Mouse (Mus musculus) forebrain, embryonic 16.5 days (tissue): ENCODE measurements around the gene Gucy1b2. TPM values are rescaled to one million over a fixed set of nuclear protein-coding genes. Genes with fewer than 3 reads are reported as not detected.

Experiments used
- ATAC-seq: fragments of 200-750 bp; cut with Nextera tagmentation; 2 replicates; pipeline ENCODE4 v1.8.0; 2017; ENCODE audit warnings: mild to moderate bottlenecking, moderate library complexity
- H3K27ac ChIP-seq: fragments of 300-500 bp; sonication (generic); 2 replicates; pipeline ENCODE4 v1.5.1; 2014; ENCODE audit warnings: low read length, control low read depth
- H3K27me3 ChIP-seq: fragments of 300-500 bp; sonication (generic); replicated peaks from 2 replicates; pipeline ENCODE4 v1.6.1; 2014; ENCODE audit warnings: low read length; ENCODE audit not compliant: control insufficient read depth, insufficient read depth
- H3K36me3 ChIP-seq: fragments of 300-500 bp; sonication (generic); 2 replicates; pipeline ENCODE4 v1.6.1; 2014; ENCODE audit not compliant: control insufficient read depth, insufficient read depth
- H3K4me1 ChIP-seq: fragments of 300-500 bp; sonication (generic); replicated peaks from 2 replicates; pipeline ENCODE4 v1.6.1; 2014; ENCODE audit warnings: low read length; ENCODE audit not compliant: control insufficient read depth, insufficient read depth
- H3K4me2 ChIP-seq: fragments of 300-500 bp; sonication (generic); 2 replicates; pipeline ENCODE4 v1.6.1; 2014; ENCODE audit warnings: mild to moderate bottlenecking, low read length, control low read depth
- H3K4me3 ChIP-seq: fragments of 300-500 bp; sonication (generic); replicated peaks from 2 replicates; pipeline ENCODE4 v1.5.1; 2014; ENCODE audit warnings: mild to moderate bottlenecking, low read length, control low read depth
- H3K9ac ChIP-seq: fragments of 300-500 bp; sonication (generic); replicated peaks from 2 replicates; pipeline ENCODE4 v1.6.1; 2014; ENCODE audit warnings: low read depth, low read length, control low read depth
- H3K9me3 ChIP-seq: fragments of 300-500 bp; sonication (generic); 2 replicates; pipeline ENCODE4 v1.6.1; 2016; ENCODE audit warnings: low read length; ENCODE audit not compliant: control insufficient read depth
- WGBS: fragments of 180-500 bp; shearing (Covaris S2); extraction: QIAGEN DNeasy Blood & Tissue Kit; methylation state at CpG from one replicate; pipeline ENCODE4 v1.1.7; 2014; 5-methylcytosine and 5-hydroxymethylcytosine counted together
- polyA plus RNA-seq: library from polyadenylated mRNA; unstranded; fragments of >200 nt; fragmentation: Nextera tagmentation; extraction: Ambion mirVana; gene quantifications from 2 replicates; pipeline ENCODE4 v1.2.1, GENCODE M21; 2015

Gucy1b2 gene
- polyA plus RNA-seq, 1 experiment from 2014 or later, result 2.7 TPM

GRCm38 (mm10) chr14:62453276-62453675 is 2.8 kb downstream of the Gucy1b2 start:
- H3K9ac ChIP-seq, result no peak overlapping the region
- WGBS, result 79% methylated on average over 11 of the region's 11 CpGs
- no peak overlapping the region for H3K4me2 ChIP-seq
- H3K27me3 ChIP-seq, result no peaks in the 10 kb centered on the region
- H3K4me3 ChIP-seq, result no peak overlapping the region
- peak overlapping the region; percentile 41 for H3K27ac ChIP-seq
- peaks cover 36% of the 10 kb centered on the region for H3K4me1 ChIP-seq
- no peaks in the 10 kb centered on the region for H3K36me3 ChIP-seq
- H3K9me3 ChIP-seq, result no peaks in the 10 kb centered on the region
- ATAC-seq, result no peak

- H3K36me3 ChIP-seq, result no peaks in the 10 kb centered on the region
- H3K4me1 ChIP-seq, result peaks cover 31% of the 10 kb centered on the region
- no peak for ATAC-seq
- no peaks in the 10 kb centered on the region for H3K9me3 ChIP-seq
- no peak overlapping the region for H3K9ac ChIP-seq
- H3K27ac ChIP-seq, result no peak overlapping the region
- no peak overlapping the region for H3K4me3 ChIP-seq
- H3K4me2 ChIP-seq, result no peak overlapping the region
- H3K27me3 ChIP-seq, result no peaks in the 10 kb centered on the region
- 100% methylated on average over 1 of the region's 1 CpGs for WGBS
Observed at GRCm38 (mm10) chr14:62450706-62451105, 5.4 kb downstream of the Gucy1b2 start.

- WGBS, result 18% methylated on average over 3 of the region's 3 CpGs
- Histone ChIP-seq H3K4me3 (no peak overlapping the region), H3K4me2 (no peak overlapping the region), H3K9ac (no peak overlapping the region), H3K27me3 (no peaks in the 10 kb centered on the region), H3K4me1 (peaks cover 13% of the 10 kb centered on the region), H3K27ac (no peak overlapping the region; the same call in 1 of the 2 replicates), H3K36me3 (no peaks in the 10 kb centered on the region), H3K9me3 (no peaks in the 10 kb centered on the region)
- peak; percentile 91 for ATAC-seq
Observed at GRCm38 (mm10) chr14:62447214-62447548, 8.9 kb downstream of the Gucy1b2 start.

GRCm38 (mm10) chr14:62446385-62447213 is 9.5 kb downstream of the Gucy1b2 start:
- peaks cover 13% of the 10 kb centered on the region for H3K4me1 ChIP-seq
- WGBS, result 50% methylated on average over 7 of the region's 7 CpGs
- H3K4me2 ChIP-seq, result no peak overlapping the region
- no peak overlapping the region for H3K4me3 ChIP-seq
- H3K9ac ChIP-seq, result no peak overlapping the region
- no peaks in the 10 kb centered on the region for H3K36me3 ChIP-seq
- H3K27me3 ChIP-seq, result no peaks in the 10 kb centered on the region
- peak; percentile 46 for ATAC-seq
- no peaks in the 10 kb centered on the region for H3K9me3 ChIP-seq
- H3K27ac ChIP-seq, result peak overlapping the region; percentile 32

GRCm38 (mm10) chr14:62443840-62444430 is 12.2 kb downstream of the Gucy1b2 start:
- peaks cover 13% of the 10 kb centered on the region for H3K4me1 ChIP-seq
- H3K9me3 ChIP-seq, result no peaks in the 10 kb centered on the region
- H3K36me3 ChIP-seq, result no peaks in the 10 kb centered on the region
- H3K9ac ChIP-seq, result no peak overlapping the region
- no peak overlapping the region for H3K4me2 ChIP-seq
- H3K4me3 ChIP-seq, result no peak overlapping the region
- H3K27me3 ChIP-seq, result no peaks in the 10 kb centered on the region
- WGBS, result 91% methylated on average over 6 of the region's 6 CpGs
- no peak overlapping the region for H3K27ac ChIP-seq
- ATAC-seq, result no peak

GRCm38 (mm10) chr14:62442971-62443370 is 13.1 kb downstream of the Gucy1b2 start:
- WGBS, result 58% methylated on average over 1 of the region's 1 CpGs
- H3K4me1 ChIP-seq, result peaks cover 13% of the 10 kb centered on the region
- no peak for ATAC-seq

GRCm38 (mm10) chr14:62440036-62440435 is 16.1 kb downstream of the Gucy1b2 start:
- Histone ChIP-seq H3K9me3 (no peaks in the 10 kb centered on the region), H3K27ac (no peak overlapping the region), H3K4me2 (no peak overlapping the region), H3K4me3 (no peak overlapping the region), H3K4me1 (no peaks in the 10 kb centered on the region), H3K27me3 (no peaks in the 10 kb centered on the region), H3K36me3 (no peaks in the 10 kb centered on the region), H3K9ac (no peak overlapping the region)
- no peak for ATAC-seq

More at GRCm38 (mm10) chr14:62442971-62443370, 13.1 kb downstream of the Gucy1b2 start:
- Histone ChIP-seq H3K27ac (no peak overlapping the region), H3K9ac (no peak overlapping the region), H3K36me3 (no peaks in the 10 kb centered on the region), H3K4me2 (no peak overlapping the region), H3K9me3 (no peaks in the 10 kb centered on the region), H3K4me3 (no peak overlapping the region), H3K27me3 (no peaks in the 10 kb centered on the region)

- H3K27me3 ChIP-seq, result no peaks in the 10 kb centered on the region
- no peaks in the 10 kb centered on the region for H3K4me1 ChIP-seq
- no peak overlapping the region for H3K9ac ChIP-seq
- H3K36me3 ChIP-seq, result no peaks in the 10 kb centered on the region
- H3K4me3 ChIP-seq, result no peak overlapping the region
- no peak overlapping the region for H3K4me2 ChIP-seq
- ATAC-seq, result no peak
- WGBS, result 85% methylated on average over 4 of the region's 4 CpGs
- H3K9me3 ChIP-seq, result no peaks in the 10 kb centered on the region
- H3K27ac ChIP-seq, result no peak overlapping the region
Observed at GRCm38 (mm10) chr14:62438236-62438635, 17.9 kb downstream of the Gucy1b2 start.

- Histone ChIP-seq H3K27me3 (no peaks in the 10 kb centered on the region), H3K36me3 (no peaks in the 10 kb centered on the region), H3K9ac (no peak overlapping the region), H3K4me1 (no peaks in the 10 kb centered on the region), H3K9me3 (no peaks in the 10 kb centered on the region), H3K4me3 (no peak overlapping the region), H3K4me2 (no peak overlapping the region), H3K27ac (no peak overlapping the region)
- 94% methylated on average over 2 of the region's 2 CpGs for WGBS
- no peak for ATAC-seq
Observed at GRCm38 (mm10) chr14:62437806-62438205, 18.3 kb downstream of the Gucy1b2 start.
